Comparison of ENCODE assay signal across 17 mouse cellular contexts in genomic region chr1:152030546-152030945, GRCm38 (mm10). TPM values are rescaled to one million over a fixed set of nuclear protein-coding genes. Genes with fewer than 3 reads are reported as not detected.
A peak's percentile ranks its signal among the peaks of the same experiment; 100 is the strongest.
DNase-seq lines count a peak whose midpoint lies in the region; ATAC-seq and TF ChIP-seq lines count a peak whose summit lies in the region.
"Had no signal": no experiment of that assay in that cellular context is flagged by ENCODE, and none has a peak within 500 bp of the region (broad histone marks: within the 10 kb centered on the region; RNA-seq: fewer than 3 reads in every experiment).

No protein-coding gene starts in this region.

- DNase-seq in forebrain, embryonic 11.5 days (ENCODE audit: low spot score): peak; percentile 53
- peak; percentile 68 for DNase-seq in brain, embryonic 14.5 days (ENCODE audit: low read depth)
- peak; percentile 49 for DNase-seq in hindbrain, embryonic 11.5 days (ENCODE audit: low spot score)
- peak; percentile 47 for DNase-seq in midbrain, embryonic 14.5 days
- no peak for DNase-seq in heart, postnatal 10 days
- DNase-seq in layer of hippocampus, adult 9-11 months: no peak
- no peak for DNase-seq in cerebellum, adult 18-20 months
- DNase-seq: cerebellum, postnatal 36 days; gastrocnemius, postnatal 14 days; kidney, postnatal 10 days; left cerebral cortex, postnatal 4 days; thymus, adult 2 months had no signal

- WGBS in forebrain, embryonic 11.5 days: 26% methylated on average over 6 of the region's 6 CpGs
- WGBS in forebrain, embryonic 13.5 days: 23% methylated on average over 6 of the region's 6 CpGs
- 43% methylated on average over 6 of the region's 6 CpGs for WGBS in hindbrain, embryonic 11.5 days
- 7% methylated on average over 6 of the region's 6 CpGs for WGBS in midbrain, embryonic 14.5 days

- H3K27me3 ChIP-seq in forebrain, embryonic 11.5 days (ENCODE audit: control insufficient read depth, insufficient read depth, low read length): no peaks in the 10 kb centered on the region
- no peaks in the 10 kb centered on the region for H3K27me3 ChIP-seq in forebrain, embryonic 13.5 days
- H3K27me3 ChIP-seq in hindbrain, embryonic 11.5 days (ENCODE audit: control insufficient read depth, insufficient read depth, low read length): no peaks in the 10 kb centered on the region
- no peaks in the 10 kb centered on the region for H3K27me3 ChIP-seq in midbrain, embryonic 14.5 days (ENCODE audit: control insufficient read depth, insufficient read depth, low read length)
- H3K27me3 ChIP-seq: embryonic facial prominence, embryonic 15.5 days; liver, embryonic 12.5 days; lung, embryonic 15.5 days had no signal

- no peak for TF ChIP-seq POLR2A in brain, embryonic 14.5 days (IDR thresholded peaks at IDR 0.05; ENCODE audit: borderline replicate concordance, extremely low read depth, insufficient read depth, insufficient read length, poor library complexity, severe bottlenecking)

- intact Hi-C loops in heart, postnatal 10 days (cut with DNase I): no loop called here

- H3K27ac ChIP-seq in forebrain, embryonic 11.5 days (ENCODE audit: low read depth, low read length): no peak overlapping the region; the same call in 1 of the 2 replicates
- H3K27ac ChIP-seq in forebrain, embryonic 13.5 days: no peak overlapping the region
- H3K27ac ChIP-seq in hindbrain, embryonic 11.5 days (ENCODE audit: low read depth, low read length): no peak overlapping the region
- H3K27ac ChIP-seq in midbrain, embryonic 14.5 days (replicated peaks; ENCODE audit: low read depth, low read length): no peak overlapping the region
- H3K27ac ChIP-seq: embryonic facial prominence, embryonic 15.5 days; liver, embryonic 12.5 days; lung, embryonic 15.5 days had no signal

- H3K4me1 ChIP-seq in forebrain, embryonic 11.5 days (replicated peaks; ENCODE audit: control insufficient read depth, insufficient read depth, low read length): no peaks in the 10 kb centered on the region
- H3K4me1 ChIP-seq in forebrain, embryonic 13.5 days: peaks cover 16% of the 10 kb centered on the region
- no peaks in the 10 kb centered on the region for H3K4me1 ChIP-seq in hindbrain, embryonic 11.5 days (replicated peaks; ENCODE audit: control insufficient read depth, insufficient read depth, low read length)
- H3K4me1 ChIP-seq in midbrain, embryonic 14.5 days (ENCODE audit: control insufficient read depth, insufficient read depth, low read length): peaks cover 8% of the 10 kb centered on the region; the same call in 1 of the 2 replicates
- H3K4me1 ChIP-seq: liver, embryonic 12.5 days had no signal

- no peaks in the 10 kb centered on the region; the same call in 1 of the 2 replicates for H3K9me3 ChIP-seq in forebrain, embryonic 11.5 days (ENCODE audit: control insufficient read depth, low read length)
- 0 out of 2 replicates have a peak, but pooled peaks cover 6% of the 10 kb centered on the region for H3K9me3 ChIP-seq in forebrain, embryonic 13.5 days (replicated peaks)
- no peaks in the 10 kb centered on the region for H3K9me3 ChIP-seq in hindbrain, embryonic 11.5 days (ENCODE audit: control insufficient read depth, low read length)
- H3K9me3 ChIP-seq in midbrain, embryonic 14.5 days (ENCODE audit: control insufficient read depth, low read length): no peaks in the 10 kb centered on the region
- H3K9me3 ChIP-seq: embryonic facial prominence, embryonic 15.5 days; liver, embryonic 12.5 days; lung, embryonic 15.5 days had no signal

- no peak overlapping the region for H3K9ac ChIP-seq in forebrain, embryonic 11.5 days (ENCODE audit: low read length)
- H3K9ac ChIP-seq in forebrain, embryonic 13.5 days: no peak overlapping the region
- no peak overlapping the region for H3K9ac ChIP-seq in hindbrain, embryonic 11.5 days (ENCODE audit: low read depth, low read length)
- no peak overlapping the region for H3K9ac ChIP-seq in midbrain, embryonic 14.5 days (replicated peaks; ENCODE audit: low read length)
- H3K9ac ChIP-seq: embryonic facial prominence, embryonic 15.5 days; liver, embryonic 12.5 days; lung, embryonic 15.5 days had no signal

- no peak overlapping the region for H3K4me3 ChIP-seq in forebrain, embryonic 11.5 days (ENCODE audit: low read depth, low read length)
- no peak overlapping the region for H3K4me3 ChIP-seq in forebrain, embryonic 13.5 days
- H3K4me3 ChIP-seq in hindbrain, embryonic 11.5 days (ENCODE audit: low read depth, low read length): no peak overlapping the region
- no peak overlapping the region for H3K4me3 ChIP-seq in midbrain, embryonic 14.5 days (replicated peaks; ENCODE audit: low read depth, low read length)
- H3K4me3 ChIP-seq: embryonic facial prominence, embryonic 15.5 days; liver, embryonic 12.5 days; lung, embryonic 15.5 days had no signal

- H3K36me3 ChIP-seq in forebrain, embryonic 11.5 days (ENCODE audit: control insufficient read depth, insufficient read depth, low read length): no peaks in the 10 kb centered on the region
- no peaks in the 10 kb centered on the region for H3K36me3 ChIP-seq in forebrain, embryonic 13.5 days (ENCODE audit: poor library complexity, severe bottlenecking)
- H3K36me3 ChIP-seq in hindbrain, embryonic 11.5 days (ENCODE audit: control insufficient read depth, insufficient read depth, low read length): no peaks in the 10 kb centered on the region
- no peaks in the 10 kb centered on the region for H3K36me3 ChIP-seq in midbrain, embryonic 14.5 days (ENCODE audit: control insufficient read depth, insufficient read depth, low read length)
- H3K36me3 ChIP-seq: embryonic facial prominence, embryonic 15.5 days; liver, embryonic 12.5 days; lung, embryonic 15.5 days had no signal

- no peak for TF ChIP-seq CTCF in brain, embryonic 14.5 days (IDR thresholded peaks at IDR 0.05; ENCODE audit: borderline replicate concordance, extremely low read depth, insufficient read depth, insufficient read length)

- peak; percentile 63; the same call in 1 of the 2 replicates for ATAC-seq in forebrain, embryonic 11.5 days (replicated peaks; ENCODE audit: low FRiP score)
- no peak for ATAC-seq in forebrain, embryonic 13.5 days
- peak; percentile 80 for ATAC-seq in hindbrain, embryonic 11.5 days (ENCODE audit: low FRiP score)
- ATAC-seq in midbrain, embryonic 14.5 days (ENCODE audit: low FRiP score, low TSS enrichment): no peak; the same call in 1 of the 2 replicates
- ATAC-seq: intestine, postnatal 0 days; liver, embryonic 12.5 days had no signal

- no peak overlapping the region for H3K4me2 ChIP-seq in forebrain, embryonic 11.5 days (ENCODE audit: low read depth, low read length, severe bottlenecking)
- H3K4me2 ChIP-seq in forebrain, embryonic 13.5 days: no peak overlapping the region
- H3K4me2 ChIP-seq in hindbrain, embryonic 11.5 days (replicated peaks; ENCODE audit: low read depth, low read length): no peak overlapping the region
- H3K4me2 ChIP-seq in midbrain, embryonic 14.5 days (ENCODE audit: low read length): no peak overlapping the region
- H3K4me2 ChIP-seq: embryonic facial prominence, embryonic 15.5 days; liver, embryonic 12.5 days; lung, embryonic 15.5 days had no signal

RNA-seq across cellular contexts. Expression of gene 1700025G04Rik, which starts 59.4 kb away (rescaled TPM):
- polyA plus RNA-seq in forebrain, embryonic 11.5 days (2014; fragmentation: Nextera tagmentation; extraction: Ambion mirVana): 25.6 and 28.7 TPM in 2 replicates
- 29.1 and 31.5 TPM in 2 replicates for polyA plus RNA-seq in forebrain, embryonic 13.5 days (2015; fragmentation: Nextera tagmentation; extraction: Ambion mirVana)
- 20.4 and 26.3 TPM in 2 replicates for polyA plus RNA-seq in brain, embryonic 14.5 days (2012; rRNA removed)
- 46.1 and 52.7 TPM in 2 replicates for polyA plus RNA-seq in hindbrain, embryonic 11.5 days (2014; fragmentation: Nextera tagmentation; extraction: Ambion mirVana)
- 26.7 and 27.8 TPM in 2 replicates for polyA plus RNA-seq in midbrain, embryonic 14.5 days (2014; fragmentation: Nextera tagmentation; extraction: Ambion mirVana)
- total RNA-seq in heart, postnatal 10 days (2021): 10 to 100 TPM; 56.4 to 60.5 TPM

Comparison
In these comparisons a context has a peak if more than half of its experiments do, and no peak if none do; other contexts are left out.
1. ATAC-seq: peak in forebrain, embryonic 11.5 days (single experiment) and hindbrain, embryonic 11.5 days (single experiment); none in forebrain, embryonic 13.5 days (single experiment) and midbrain, embryonic 14.5 days (single experiment).
2. DNase-seq: peak in forebrain, embryonic 11.5 days (single experiment), brain, embryonic 14.5 days (single experiment), hindbrain, embryonic 11.5 days (single experiment) and midbrain, embryonic 14.5 days (single experiment); none in heart, postnatal 10 days (0 of 2), layer of hippocampus, adult 9-11 months (single experiment) and cerebellum, adult 18-20 months (0 of 2).